Mouse (Mus musculus) frontal cortex, adult 2 months (tissue): ENCODE measurements at regions not wholly inside any gene's neighbourhood (a gene's known extent, or its start where the extent isn't known, plus 50 kb on each side); places are given as distances from the start of the nearest gene placed in this dataset.

Source experiments
- DNase-seq, 2 experiments: peaks; one replicate each; pipeline ENCODE4 v3.0.0; 2022; ENCODE audit warnings: low spot score in 1 of 2; ENCODE audit errors: extremely low spot score in 1 of 2

GRCm38 (mm10) chr12:106477040-106477665 lies 467.1 kb downstream of the Vrk1 start:
- peak in 1 of 2 experiments; percentile 21 for DNase-seq

DNA sequence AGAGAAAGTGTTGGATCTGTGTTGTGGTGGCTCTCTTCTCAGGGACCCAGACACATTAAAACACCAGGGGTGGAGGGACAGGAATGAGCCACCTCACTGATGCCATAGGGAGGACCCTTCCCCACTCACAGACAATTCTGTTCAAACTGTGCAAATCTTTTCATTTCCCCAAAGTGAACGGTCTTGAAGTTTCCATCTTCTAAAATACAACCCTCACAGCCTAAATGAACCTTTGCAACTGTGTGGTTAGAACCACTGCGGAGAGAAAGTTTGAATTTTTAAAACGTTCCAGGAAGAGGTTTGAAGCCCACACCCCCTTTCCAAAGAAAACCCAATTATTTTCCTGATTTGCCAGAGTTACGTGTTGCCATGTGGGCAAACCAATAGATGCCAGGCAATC lies 467.7 kb downstream of the Vrk1 start:
- no peak for DNase-seq

DNA sequence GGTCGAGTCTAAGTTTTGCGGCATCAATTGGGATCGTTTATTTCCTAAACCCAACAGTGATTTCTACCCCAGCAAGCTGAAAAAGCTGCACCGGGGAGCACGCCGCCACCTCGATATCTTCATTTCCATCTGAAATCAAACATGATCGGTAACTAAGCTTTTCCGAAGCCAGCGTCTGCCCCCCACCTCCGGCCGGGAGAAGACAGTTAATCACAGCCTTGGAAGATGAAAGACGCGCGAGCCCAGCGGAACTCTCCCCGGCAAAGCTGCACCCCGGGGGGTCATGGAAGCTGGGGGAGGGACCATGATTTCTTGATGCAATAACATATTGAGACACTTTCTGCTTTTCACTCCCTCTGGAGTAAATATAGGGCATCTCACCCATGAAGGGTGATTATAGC lies 468.4 kb downstream of the Vrk1 start:
- DNase-seq = peak in 1 of 2 experiments; percentile 34

DNA sequence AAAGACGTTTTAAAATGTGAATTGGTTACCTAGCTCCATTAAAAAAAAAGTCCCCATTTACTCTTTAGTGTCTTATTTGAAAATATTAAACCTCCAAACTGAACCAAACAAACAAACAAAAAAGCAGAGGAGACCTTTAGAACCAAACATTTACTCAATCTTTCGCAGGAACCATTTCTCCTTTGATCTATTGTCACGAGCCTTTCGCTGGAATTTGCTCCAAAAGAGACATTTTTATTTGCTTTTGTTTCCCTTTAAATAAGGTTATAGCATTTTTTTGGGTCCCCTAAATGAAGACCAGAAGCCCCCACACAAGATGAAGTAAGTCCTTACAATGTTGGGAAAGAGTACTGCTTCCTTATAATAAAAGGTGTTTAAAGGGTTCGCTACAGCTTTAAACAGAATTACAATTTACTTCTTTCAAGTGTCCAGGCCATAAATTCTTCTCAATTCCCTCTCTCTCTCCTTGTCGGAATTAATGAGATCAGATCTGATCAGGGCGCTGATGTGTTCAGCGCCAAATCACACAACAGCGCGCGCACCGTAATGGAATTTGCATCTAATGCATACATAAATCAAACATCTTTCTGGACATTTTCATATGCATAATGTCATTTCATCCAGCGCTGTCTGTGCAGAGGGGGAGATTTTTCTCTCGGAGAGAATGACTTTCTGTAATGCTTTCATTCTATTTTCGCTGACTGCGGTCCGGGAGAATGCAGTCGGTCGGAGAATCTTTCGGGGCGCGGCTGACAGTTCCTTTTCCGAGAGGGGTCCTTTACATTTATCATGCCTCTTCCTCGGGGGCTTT lies 469.2 kb downstream of the Vrk1 start:
- DNase-seq = peak in 1 of 2 experiments; percentile 16

GRCm38 (mm10) chr12:106479878-106480194 lies 469.8 kb downstream of the Vrk1 start:
- no peak for DNase-seq

DNA sequence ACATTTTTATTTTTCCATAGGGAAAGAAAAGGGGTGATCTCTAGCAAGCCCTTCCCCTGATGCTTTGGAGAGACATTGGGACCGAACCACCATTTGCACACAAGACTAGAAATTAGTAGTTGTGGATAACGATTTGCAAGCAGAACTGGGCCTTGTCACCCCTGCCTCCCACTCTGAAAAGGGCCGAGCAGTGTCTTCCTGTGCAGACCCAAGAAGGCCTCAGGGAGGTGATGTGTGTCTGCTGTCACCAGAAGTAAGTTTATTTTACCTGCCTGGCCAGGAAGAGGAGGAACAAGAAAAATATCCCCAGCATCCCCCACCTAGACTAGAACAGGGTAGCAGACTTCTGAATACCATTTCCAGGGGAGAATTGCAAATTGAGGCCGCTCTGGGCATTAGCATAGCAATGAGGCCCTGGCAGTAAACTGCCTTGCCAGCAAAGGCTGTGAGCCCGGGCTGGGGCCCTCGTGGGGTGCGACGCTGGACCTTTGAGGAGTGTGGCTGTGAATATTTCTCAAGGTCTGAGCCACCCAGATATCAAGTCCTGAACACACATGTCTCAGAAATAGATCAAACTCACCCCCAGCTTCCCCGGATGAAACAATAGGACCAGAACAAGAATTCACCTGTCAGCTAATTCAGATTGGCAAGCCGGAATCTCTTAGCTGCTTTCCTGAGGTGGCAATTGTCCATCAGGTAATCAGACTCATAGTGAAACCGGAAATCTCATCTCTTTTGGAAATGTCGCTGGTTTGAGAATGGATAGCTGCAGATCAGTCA lies 470.4 kb downstream of the Vrk1 start:
- no peak for DNase-seq

- DNase-seq = no peak
These were observed 491.7 kb downstream of the Vrk1 start for GRCm38 (mm10) chr12:106501622-106502327.

DNA sequence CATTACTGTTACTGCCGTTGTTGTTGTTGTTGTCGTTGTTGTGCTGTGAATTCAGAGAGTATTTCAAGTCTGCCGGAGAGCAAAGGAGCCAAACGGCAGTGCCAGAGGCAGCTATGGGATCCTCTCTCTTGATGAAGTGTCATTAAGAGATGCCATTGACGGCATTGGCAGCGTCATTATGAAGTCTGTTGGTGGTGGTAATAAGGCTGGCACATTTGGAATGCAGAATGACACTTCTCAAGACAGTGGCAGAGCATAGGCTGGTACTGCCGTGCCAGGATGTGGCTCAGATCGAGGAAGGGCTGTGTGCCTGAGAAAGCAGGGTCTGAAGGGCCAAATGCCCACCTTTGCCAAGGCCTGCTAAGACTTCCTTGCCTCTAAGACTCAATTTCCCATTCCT lies 494.3 kb downstream of the Vrk1 start:
- no peak for DNase-seq

- no peak for DNase-seq
These were observed 504.0 kb downstream of the Vrk1 start for GRCm38 (mm10) chr12:106514057-106514456.

GRCm38 (mm10) chr12:106515257-106515788 lies 505.3 kb downstream of the Vrk1 start:
- DNase-seq = no peak

- no peak for DNase-seq
These were observed 509.1 kb downstream of the Vrk1 start for GRCm38 (mm10) chr12:106519141-106519540.

- DNase-seq = no peak
These were observed 514.4 kb downstream of the Vrk1 start for GRCm38 (mm10) chr12:106524411-106524810.

DNA sequence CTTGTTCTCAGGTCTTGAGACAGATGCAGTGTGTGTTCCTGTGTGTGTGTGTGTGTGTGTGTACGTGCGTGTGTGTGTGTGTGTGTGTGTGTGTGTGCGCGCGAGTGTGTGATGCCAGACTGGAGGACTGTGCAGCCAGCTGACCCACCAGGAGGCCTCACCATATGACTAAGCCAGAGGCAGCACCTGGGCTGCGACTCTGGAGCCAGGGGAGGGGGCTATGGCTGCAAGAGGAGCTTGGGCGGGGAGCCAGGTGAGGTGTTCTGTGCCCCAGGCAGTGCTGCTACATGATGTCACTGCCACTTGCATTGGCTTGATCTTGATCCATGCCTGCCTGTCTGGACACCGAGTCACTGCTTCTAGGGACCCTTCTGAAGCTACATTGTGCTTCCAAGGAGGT lies 517.1 kb downstream of the Vrk1 start:
- DNase-seq = no peak

- peak in 1 of 2 experiments; percentile 4 for DNase-seq
These were observed 517.8 kb downstream of the Vrk1 start for GRCm38 (mm10) chr12:106527699-106528434.

DNA sequence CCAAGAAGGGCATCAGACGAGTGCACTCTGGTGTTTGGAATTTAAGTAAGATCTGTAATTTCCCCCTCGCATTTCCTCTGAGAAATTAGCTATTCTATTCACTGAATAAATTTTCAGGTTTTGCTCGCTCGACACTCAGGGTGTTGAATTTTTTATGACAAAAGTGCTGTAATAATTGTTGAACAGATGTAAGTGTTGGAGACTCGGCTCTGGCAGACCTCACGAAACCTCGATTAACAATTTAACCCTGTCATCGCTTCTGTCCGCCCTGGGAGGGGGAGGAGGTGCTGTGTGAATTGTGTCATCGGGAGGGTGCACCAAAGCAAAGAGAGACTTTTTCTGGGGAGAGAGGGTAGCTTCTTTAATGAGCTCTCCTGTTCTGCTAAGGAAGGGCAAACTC lies 518.5 kb downstream of the Vrk1 start:
- peak in 1 of 2 experiments; percentile 27 for DNase-seq

DNA sequence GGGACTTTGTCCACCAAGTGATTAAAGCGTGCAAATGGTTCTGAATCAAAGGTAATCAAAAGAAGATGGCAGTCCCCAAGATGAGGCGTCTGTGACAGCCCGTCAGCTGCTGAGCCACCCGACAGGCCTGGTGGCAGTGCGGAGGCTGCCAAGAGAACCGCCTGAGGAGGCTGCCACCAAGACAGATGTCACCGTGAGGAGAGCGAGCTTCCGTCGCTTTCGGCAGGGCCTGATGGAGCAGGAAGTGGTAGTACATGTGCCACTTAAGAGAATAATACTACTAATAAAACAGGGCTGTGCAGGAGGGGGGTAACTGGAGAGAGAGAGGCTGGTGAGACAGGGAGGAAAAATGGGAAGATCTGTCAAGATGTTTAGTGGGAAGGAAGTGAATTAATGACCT lies 519.1 kb downstream of the Vrk1 start:
- peak in 1 of 2 experiments; percentile 7 for DNase-seq

- DNase-seq = no peak
These were observed 525.1 kb downstream of the Vrk1 start for GRCm38 (mm10) chr12:106535086-106535485.

DNA sequence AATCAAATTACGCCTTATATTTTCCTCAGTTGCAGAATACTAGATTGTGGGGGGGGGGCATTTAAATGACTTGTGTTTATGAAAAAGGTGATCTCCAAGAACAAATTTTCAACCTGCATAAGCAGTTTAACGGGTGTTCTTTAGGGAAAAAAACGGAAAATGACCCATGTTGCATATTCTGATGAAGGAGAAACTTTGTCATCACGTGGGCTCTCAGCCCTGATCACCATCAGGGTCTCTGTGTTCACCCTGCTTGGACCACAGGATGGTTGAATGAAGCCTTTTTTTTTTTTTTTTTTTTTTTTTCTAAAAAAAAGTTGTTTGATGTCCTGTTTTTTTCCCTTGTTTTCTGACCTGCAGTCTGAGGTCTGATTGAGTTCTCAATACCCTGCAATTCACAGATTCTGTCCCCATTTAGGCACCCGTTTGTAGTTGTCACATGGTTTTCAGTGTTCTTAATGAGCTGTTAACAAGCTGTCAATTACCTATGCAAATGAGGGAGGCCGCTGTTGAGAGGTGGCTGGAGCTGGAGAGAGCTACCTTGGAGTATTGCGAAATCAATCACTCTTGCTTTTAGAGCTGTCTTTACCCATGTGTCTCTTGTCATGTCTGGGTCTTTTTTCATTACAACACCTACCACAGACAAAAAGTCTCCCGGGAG lies 525.7 kb downstream of the Vrk1 start:
- DNase-seq = no peak

- no peak for DNase-seq
These were observed 526.2 kb downstream of the Vrk1 start for GRCm38 (mm10) chr12:106536289-106536636.

GRCm38 (mm10) chr12:106540003-106540402 lies 530.0 kb downstream of the Vrk1 start:
- no peak for DNase-seq
